Mouse (Mus musculus) liver, postnatal 0 days (tissue): ENCODE measurements around the gene Celsr3. TPM values are rescaled to one million over a fixed set of nuclear protein-coding genes. Genes with fewer than 3 reads are reported as not detected.

Source experiments
- ATAC-seq: fragments of 200-750 bp; cut with Nextera tagmentation; 2 replicates; pipeline ENCODE4 v1.8.0; 2017; ENCODE audit warnings: mild to moderate bottlenecking, moderate library complexity
- DNase-seq: peaks from one replicate; pipeline ENCODE4 v3.0.0-alpha.2; 2016
- H3K27ac ChIP-seq: fragments of 300-500 bp; sonication (generic); 2 replicates; pipeline ENCODE4 v1.5.1; 2014; ENCODE audit warnings: antibody characterized with exemption, moderate library complexity, mild to moderate bottlenecking, low read depth
- H3K27me3 ChIP-seq: fragments of 300-500 bp; sonication (generic); 2 replicates; pipeline ENCODE4 v1.6.1; 2014; ENCODE audit warnings: low read length, control low read depth, mixed read lengths; ENCODE audit not compliant: insufficient read depth
- H3K36me3 ChIP-seq: fragments of 300-500 bp; sonication (generic); replicated peaks from 2 replicates; pipeline ENCODE4 v1.6.1; 2014; ENCODE audit warnings: mild to moderate bottlenecking, control low read depth, low read length, moderate library complexity, mixed read lengths; ENCODE audit not compliant: insufficient read depth
- H3K4me1 ChIP-seq: fragments of 300-500 bp; sonication (generic); 2 replicates; pipeline ENCODE4 v1.6.1; 2014; ENCODE audit warnings: antibody characterized with exemption, mild to moderate bottlenecking, control low read depth; ENCODE audit not compliant: insufficient read depth
- H3K4me2 ChIP-seq: fragments of 300-500 bp; sonication (generic); 2 replicates; pipeline ENCODE4 v1.6.1; 2014; ENCODE audit warnings: low read depth, mild to moderate bottlenecking, low read length, moderate library complexity, mixed read lengths
- H3K4me3 ChIP-seq: fragments of 300-500 bp; sonication (generic); 2 replicates; pipeline ENCODE4 v1.5.1; 2014; ENCODE audit warnings: low read depth, low read length
- H3K9ac ChIP-seq: fragments of 300-500 bp; sonication (generic); replicated peaks from 2 replicates; pipeline ENCODE4 v1.6.1; 2014; ENCODE audit warnings: mild to moderate bottlenecking, moderate library complexity
- H3K9me3 ChIP-seq: fragments of 300-500 bp; sonication (generic); 2 replicates; pipeline ENCODE4 v1.6.1; 2016; ENCODE audit warnings: mild to moderate bottlenecking, control low read depth, low read length, mixed read lengths
- CTCF ChIP-seq: sonication (generic); IDR thresholded peaks from 2 replicates; pipeline ENCODE4 v1.5.1; 2016; ENCODE audit warnings: antibody characterized with exemption, low read depth
- EP300 ChIP-seq: IDR thresholded peaks from 2 replicates; pipeline ENCODE4 v1.6.1; 2016; ENCODE audit warnings: antibody characterized with exemption, low read depth, mild to moderate bottlenecking
- WGBS: fragments of 180-500 bp; shearing (Covaris S2); extraction: QIAGEN DNeasy Blood & Tissue Kit; methylation state at CpG from one replicate; pipeline ENCODE4 v1.1.7; 2014; ENCODE audit not compliant: insufficient replicate concordance; 5-methylcytosine and 5-hydroxymethylcytosine counted together
- polyA plus RNA-seq: library from polyadenylated mRNA; unstranded; fragments of >200 nt; fragmentation: Nextera tagmentation; extraction: Ambion mirVana; gene quantifications from 2 replicates; pipeline ENCODE4 v1.2.1, GENCODE M21; 2015

The Celsr3 gene
- polyA plus RNA-seq, 1 experiment from 2014 or later: 0.23 TPM

DNA sequence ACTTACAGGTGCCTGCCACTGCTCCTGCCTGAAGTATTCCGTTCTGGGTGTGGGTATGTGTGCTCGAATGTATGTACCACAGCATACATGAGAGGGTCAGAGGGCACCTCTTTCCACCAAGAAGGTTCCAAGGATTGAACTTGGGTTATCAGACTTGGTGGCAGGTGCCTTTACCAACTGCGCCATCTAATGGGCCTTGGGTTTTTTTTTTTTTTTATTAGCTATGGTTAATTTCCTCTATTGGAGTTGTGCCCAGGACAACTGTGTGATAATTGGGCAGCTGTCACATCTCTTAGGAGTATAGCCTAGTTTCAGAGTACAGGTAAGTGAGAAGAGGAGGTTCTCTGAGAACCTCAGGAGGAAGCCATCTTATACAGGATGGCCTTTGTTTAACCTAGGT, 26.6 kb upstream of the Celsr3 start:
- 82% methylated on average over 3 of the region's 3 CpGs for WGBS
- no peaks in the 10 kb centered on the region for H3K27me3 ChIP-seq
- H3K27ac ChIP-seq: 0 out of 2 replicates have a peak overlapping the region, but pooled peaks have one; percentile 8
- peak; percentile 17; the same call in 1 of the 2 replicates for TF ChIP-seq CTCF
- no peak for TF ChIP-seq EP300
- peak overlapping the region; percentile 51; the same call in 1 of the 2 replicates for H3K4me2 ChIP-seq
- H3K9ac ChIP-seq: no peak overlapping the region
- DNase-seq (peak; percentile 13), ATAC-seq (no peak)
- H3K36me3 ChIP-seq: peaks cover 79% of the 10 kb centered on the region
- H3K4me3 ChIP-seq: no peak overlapping the region
- H3K4me1 ChIP-seq: peaks cover 17% of the 10 kb centered on the region
- no peaks in the 10 kb centered on the region for H3K9me3 ChIP-seq

DNA sequence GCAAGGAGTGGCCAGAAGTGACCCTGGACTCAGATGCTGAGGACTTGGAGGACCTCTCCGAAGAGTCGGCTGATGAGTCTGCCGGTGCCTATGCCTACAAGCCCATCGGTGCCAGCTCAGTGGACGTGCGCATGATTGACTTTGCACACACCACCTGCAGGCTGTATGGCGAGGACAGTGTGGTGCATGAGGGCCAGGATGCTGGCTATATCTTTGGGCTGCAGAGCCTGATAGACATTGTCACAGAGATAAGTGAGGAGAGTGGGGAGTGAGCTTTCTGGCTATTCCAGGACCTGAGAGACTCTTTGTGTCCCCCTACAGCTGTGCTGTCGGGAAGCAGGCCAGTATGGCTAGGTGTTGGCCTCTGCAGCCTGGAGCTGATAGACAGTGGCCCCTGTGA, 20.4 kb upstream of the Celsr3 start:
- H3K9ac ChIP-seq: no peak overlapping the region
- no peaks in the 10 kb centered on the region for H3K9me3 ChIP-seq
- peaks cover 65% of the 10 kb centered on the region for H3K36me3 ChIP-seq
- peak overlapping the region; percentile 88 for H3K27ac ChIP-seq
- no peak overlapping the region for H3K4me3 ChIP-seq
- H3K27me3 ChIP-seq: no peaks in the 10 kb centered on the region
- peak overlapping the region; percentile 11; the same call in 1 of the 2 replicates for H3K4me2 ChIP-seq
- H3K4me1 ChIP-seq: peaks cover 36% of the 10 kb centered on the region
- ATAC-seq (peak; percentile 8), DNase-seq (no peak)
- WGBS: 67% methylated on average over 8 of the region's 8 CpGs
- TF ChIP-seq EP300 (peak; percentile 30; the same call in 1 of the 2 replicates), CTCF (no peak)

DNA sequence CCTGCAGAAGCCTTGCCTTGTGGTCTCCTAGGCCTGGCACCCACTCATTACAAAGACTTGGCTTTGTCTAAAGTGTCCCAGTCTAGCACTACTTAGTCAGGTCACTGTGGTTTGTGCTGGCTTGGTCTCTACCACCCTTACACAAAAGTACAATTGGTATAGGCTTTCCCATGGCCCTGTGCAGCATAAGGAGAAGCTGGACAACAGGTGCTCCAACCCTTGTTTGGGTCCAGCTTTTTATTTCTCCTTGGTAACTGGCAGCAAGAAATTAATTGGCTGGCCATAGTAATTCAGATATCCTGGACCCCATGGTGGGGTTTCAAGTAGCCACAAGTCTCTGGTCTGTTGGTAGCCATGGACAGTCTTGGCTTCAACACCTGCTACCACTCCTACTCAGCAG, 19.7 kb upstream of the Celsr3 start:
- H3K27me3 ChIP-seq: no peaks in the 10 kb centered on the region
- H3K9ac ChIP-seq: no peak overlapping the region
- DNase-seq: no peak
- H3K4me3 ChIP-seq: no peak overlapping the region
- H3K9me3 ChIP-seq: no peaks in the 10 kb centered on the region
- TF ChIP-seq EP300 (no peak), CTCF (no peak)
- peaks cover 36% of the 10 kb centered on the region for H3K4me1 ChIP-seq
- H3K36me3 ChIP-seq: peaks cover 59% of the 10 kb centered on the region
- ATAC-seq: no peak
- H3K4me2 ChIP-seq: no peak overlapping the region
- H3K27ac ChIP-seq: peak overlapping the region; percentile 88

DNA sequence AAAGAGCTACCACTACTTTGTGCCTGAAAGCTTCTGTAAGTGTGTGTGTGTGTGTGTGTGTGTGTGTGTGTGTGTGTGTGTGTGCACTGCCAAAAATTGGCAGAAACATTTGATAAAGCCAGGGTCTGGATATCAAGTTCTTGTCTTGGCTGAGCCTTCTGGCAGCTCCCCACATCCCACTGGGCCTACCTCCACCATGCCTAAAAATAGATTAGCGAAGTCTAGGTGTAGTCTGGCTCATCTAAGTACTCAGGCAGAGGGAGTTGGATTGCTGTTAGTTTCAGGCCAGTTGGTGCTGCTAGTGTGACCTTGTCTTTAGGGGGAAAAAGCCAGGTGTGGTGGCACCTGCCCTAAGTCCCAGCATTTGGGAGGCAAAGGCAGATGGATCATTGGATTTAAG, 19.3 kb upstream of the Celsr3 start:
- ATAC-seq (no peak), DNase-seq (no peak)
- Histone ChIP-seq H3K9ac (no peak overlapping the region), H3K27ac (peak overlapping the region; percentile 88), H3K4me3 (no peak overlapping the region), H3K9me3 (no peaks in the 10 kb centered on the region), H3K36me3 (peaks cover 56% of the 10 kb centered on the region), H3K4me2 (peak overlapping the region; percentile 81; the same call in 1 of the 2 replicates), H3K27me3 (no peaks in the 10 kb centered on the region), H3K4me1 (peaks cover 36% of the 10 kb centered on the region)
- TF ChIP-seq EP300 (no peak), CTCF (no peak)
- 71% methylated on average over 1 of the region's 1 CpGs for WGBS

DNA sequence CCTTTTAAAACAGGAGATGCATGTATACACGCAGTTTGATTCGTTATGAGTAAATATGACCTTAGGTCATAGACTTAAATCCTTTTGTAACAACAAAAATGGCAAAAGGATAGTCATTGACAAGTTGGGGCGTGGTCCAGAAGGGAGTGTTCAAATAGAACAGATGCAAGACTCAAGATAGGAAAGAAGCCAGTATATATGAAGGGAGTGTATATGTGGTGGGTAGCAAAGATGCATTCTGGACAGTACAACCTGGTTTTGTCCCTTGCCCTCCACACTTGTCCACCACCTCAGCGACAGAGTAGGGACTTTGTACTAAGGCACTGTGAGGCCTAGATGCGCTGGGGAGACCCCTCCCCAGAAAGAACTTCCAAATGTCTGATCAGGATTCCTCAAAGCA, 18.4 kb upstream of the Celsr3 start:
- DNase-seq (no peak), ATAC-seq (peak; percentile 79)
- Histone ChIP-seq H3K4me2 (peak overlapping the region; percentile 81), H3K4me1 (peaks cover 36% of the 10 kb centered on the region), H3K4me3 (peak overlapping the region; percentile 52), H3K9me3 (no peaks in the 10 kb centered on the region), H3K27me3 (no peaks in the 10 kb centered on the region), H3K9ac (peak overlapping the region; percentile 69), H3K27ac (peak overlapping the region; percentile 88), H3K36me3 (peaks cover 51% of the 10 kb centered on the region)
- 52% methylated on average over 5 of the region's 5 CpGs for WGBS
- TF ChIP-seq CTCF (no peak), EP300 (peak; percentile 66; the same call in 1 of the 2 replicates)

DNA sequence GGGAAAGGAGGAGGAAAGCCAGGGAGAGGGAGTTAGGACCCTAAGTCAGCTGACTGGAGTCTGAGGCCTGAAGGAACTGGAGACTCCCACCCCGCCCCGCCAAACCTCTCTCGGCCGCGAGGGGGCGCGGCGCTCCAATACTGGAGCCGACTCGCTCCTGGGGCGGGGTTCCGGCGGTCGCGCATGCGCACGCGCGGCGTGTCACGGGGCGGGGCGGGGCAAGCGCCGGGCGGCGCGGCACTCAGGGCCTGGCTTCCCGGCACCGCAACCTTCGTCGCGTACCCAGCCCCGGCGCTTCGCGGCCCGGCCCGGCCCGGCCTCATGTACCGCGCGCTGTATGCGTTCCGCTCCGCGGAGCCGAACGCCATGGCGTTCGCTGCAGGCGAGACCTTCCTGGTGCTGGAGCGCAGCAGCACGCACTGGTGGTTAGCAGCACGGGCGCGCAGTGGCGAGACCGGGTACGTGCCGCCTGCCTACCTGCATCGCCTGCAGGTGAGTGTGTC, 17.9 kb upstream of the Celsr3 start, which contains the start of gene Nckipsd:
TSS of gene Nckipsd (plus strand) at position 206 of the 503 bp plus-strand sequence.
- peak; percentile 97 for DNase-seq
- H3K4me2 ChIP-seq: peak within 1 kb of the TSS; percentile 81
- TF ChIP-seq EP300 (no peak), CTCF (peak; percentile 89)
- peak within 1 kb of the TSS; percentile 52 for H3K4me3 ChIP-seq
- ATAC-seq: peak; percentile 85
- peaks cover 36% of the 10 kb centered on the region for H3K4me1 ChIP-seq
- peak within 1 kb of the TSS; percentile 69 for H3K9ac ChIP-seq
- under 1% methylated on average over 38 of the region's 62 CpGs for WGBS
- no peaks in the 10 kb centered on the region for H3K9me3 ChIP-seq
- H3K27ac ChIP-seq: peak within 1 kb of the TSS; percentile 88
- H3K27me3 ChIP-seq: no peaks in the 10 kb centered on the region
- H3K36me3 ChIP-seq: peaks cover 51% of the 10 kb centered on the region
